Mouse (Mus musculus) heart, embryonic 10.5 days (tissue): ENCODE measurements around the gene Tmbim6. TPM values are rescaled to one million over a fixed set of nuclear protein-coding genes. Genes with fewer than 3 reads are reported as not detected.

Experiments
- DNase-seq: peaks from one replicate; pipeline ENCODE4 v3.0.0-alpha.2; 2017; ENCODE audit warnings: low spot score
- H3K27ac ChIP-seq: fragments of 300-500 bp; sonication (generic); 2 replicates; pipeline ENCODE4 v1.5.1; 2016; ENCODE audit warnings: mild to moderate bottlenecking
- H3K27me3 ChIP-seq: fragments of 300-500 bp; sonication (generic); 2 replicates; pipeline ENCODE4 v1.6.1; 2016; ENCODE audit warnings: mild to moderate bottlenecking; ENCODE audit not compliant: poor library complexity, insufficient read depth, severe bottlenecking
- H3K36me3 ChIP-seq: fragments of 300-500 bp; sonication (generic); 2 replicates; pipeline ENCODE4 v1.6.1; 2016; ENCODE audit warnings: mild to moderate bottlenecking, moderate library complexity
- H3K4me1 ChIP-seq: fragments of 300-500 bp; sonication (generic); 2 replicates; pipeline ENCODE4 v1.6.1; 2016; ENCODE audit warnings: mild to moderate bottlenecking
- H3K4me3 ChIP-seq: fragments of 300-500 bp; sonication (generic); 2 replicates; pipeline ENCODE4 v1.5.1; 2016; ENCODE audit warnings: mild to moderate bottlenecking, moderate library complexity
- H3K9me3 ChIP-seq: fragments of 300-500 bp; sonication (generic); 2 replicates; pipeline ENCODE4 v1.6.1; 2016; ENCODE audit warnings: mild to moderate bottlenecking, moderate library complexity
- WGBS: fragments of 180-500 bp; shearing (Covaris S2); methylation state at CpG from one replicate; pipeline ENCODE4 v1.1.7; 2016; 5-methylcytosine and 5-hydroxymethylcytosine counted together
- polyA plus RNA-seq: library from polyadenylated mRNA; unstranded; fragments of >200 nt; fragmentation: Nextera tagmentation; extraction: Ambion mirVana; gene quantifications from 2 replicates; pipeline ENCODE4 v1.2.1, GENCODE M21; 2016

Gene Tmbim6
- polyA plus RNA-seq, 1 experiment from 2014 or later: 308 TPM

GRCm38 (mm10) chr15:99408845-99409244 lies 16.2 kb downstream of the Tmbim6 start:
- no peaks in the 10 kb centered on the region for H3K9me3 ChIP-seq

GRCm38 (mm10) chr15:99411747-99412146 lies 19.1 kb downstream of the Tmbim6 start:
- no peaks in the 10 kb centered on the region for H3K9me3 ChIP-seq
- WGBS: 58% methylated on average over 14 of the region's 14 CpGs
- H3K4me1 ChIP-seq: peaks cover 10% of the 10 kb centered on the region
- H3K4me3 ChIP-seq: no peak overlapping the region
- no peaks in the 10 kb centered on the region for H3K27me3 ChIP-seq
- H3K27ac ChIP-seq: no peak overlapping the region
- peaks cover 35% of the 10 kb centered on the region for H3K36me3 ChIP-seq
- DNase-seq: no peak

More at GRCm38 (mm10) chr15:99408845-99409244, 16.2 kb downstream of the Tmbim6 start:
- Histone ChIP-seq H3K27ac (no peak overlapping the region), H3K36me3 (peaks cover 64% of the 10 kb centered on the region), H3K4me3 (no peak overlapping the region), H3K27me3 (no peaks in the 10 kb centered on the region), H3K4me1 (peaks cover 6% of the 10 kb centered on the region)
- DNase-seq: no peak
- WGBS: 90% methylated on average over 9 of the region's 9 CpGs

GRCm38 (mm10) chr15:99415793-99416192 lies 23.1 kb downstream of the Tmbim6 start:
- Histone ChIP-seq H3K27ac (no peak overlapping the region), H3K4me3 (no peak overlapping the region), H3K27me3 (no peaks in the 10 kb centered on the region), H3K36me3 (no peaks in the 10 kb centered on the region), H3K9me3 (no peaks in the 10 kb centered on the region), H3K4me1 (peaks cover 28% of the 10 kb centered on the region)
- WGBS: 19% methylated on average over 2 of the region's 2 CpGs
- no peak for DNase-seq

- Histone ChIP-seq H3K27ac (peak overlapping the region; percentile 70; the same call in 1 of the 2 replicates), H3K4me1 (peaks cover 34% of the 10 kb centered on the region), H3K9me3 (no peaks in the 10 kb centered on the region), H3K27me3 (no peaks in the 10 kb centered on the region), H3K4me3 (no peak overlapping the region), H3K36me3 (peaks cover 3% of the 10 kb centered on the region; the same call in 1 of the 2 replicates)
- 20% methylated on average over 13 of the region's 13 CpGs for WGBS
- peak; percentile 89 for DNase-seq
Measured at GRCm38 (mm10) chr15:99416348-99416882, 23.7 kb downstream of the Tmbim6 start.

- peaks cover 6% of the 10 kb centered on the region; the same call in 1 of the 2 replicates for H3K36me3 ChIP-seq
- H3K4me3 ChIP-seq: no peak overlapping the region
- no peaks in the 10 kb centered on the region for H3K27me3 ChIP-seq
- no peaks in the 10 kb centered on the region for H3K9me3 ChIP-seq
- peak overlapping the region; percentile 70 for H3K27ac ChIP-seq
- whole genome bisulfite sequencing: 38% methylated on average over 4 of the region's 4 CpGs
- DNase-seq: no peak
- peaks cover 35% of the 10 kb centered on the region for H3K4me1 ChIP-seq
Measured at GRCm38 (mm10) chr15:99416957-99417356, 24.3 kb downstream of the Tmbim6 start.

- H3K4me3 ChIP-seq: 0 out of 2 replicates have a peak overlapping the region, but pooled peaks have one; percentile 18
- H3K27me3 ChIP-seq: no peaks in the 10 kb centered on the region
- peaks cover 14% of the 10 kb centered on the region for H3K36me3 ChIP-seq
- H3K27ac ChIP-seq: peak overlapping the region; percentile 74
- DNase-seq: peak; percentile 83
- no peaks in the 10 kb centered on the region for H3K9me3 ChIP-seq
- WGBS: 19% methylated on average over 17 of the region's 17 CpGs
- peaks cover 43% of the 10 kb centered on the region for H3K4me1 ChIP-seq
Measured at GRCm38 (mm10) chr15:99417692-99418271, 25.1 kb downstream of the Tmbim6 start.

GRCm38 (mm10) chr15:99420101-99420500 lies 27.4 kb downstream of the Tmbim6 start:
- 56% methylated on average over 5 of the region's 5 CpGs for WGBS
- H3K27me3 ChIP-seq: no peaks in the 10 kb centered on the region
- H3K4me3 ChIP-seq: peak overlapping the region; percentile 35; the same call in 1 of the 2 replicates
- no peak for DNase-seq
- peak overlapping the region; percentile 88 for H3K27ac ChIP-seq
- H3K4me1 ChIP-seq: peaks cover 45% of the 10 kb centered on the region
- no peaks in the 10 kb centered on the region for H3K9me3 ChIP-seq
- H3K36me3 ChIP-seq: peaks cover 36% of the 10 kb centered on the region

- H3K4me1 ChIP-seq: peaks cover 47% of the 10 kb centered on the region
- H3K27me3 ChIP-seq: no peaks in the 10 kb centered on the region
- 17% methylated on average over 12 of the region's 12 CpGs for WGBS
- peak overlapping the region; percentile 35 for H3K4me3 ChIP-seq
- H3K9me3 ChIP-seq: no peaks in the 10 kb centered on the region
- peak; percentile 92 for DNase-seq
- peaks cover 40% of the 10 kb centered on the region for H3K36me3 ChIP-seq
- peak overlapping the region; percentile 88 for H3K27ac ChIP-seq
Measured at GRCm38 (mm10) chr15:99420521-99421014, 27.9 kb downstream of the Tmbim6 start.

GRCm38 (mm10) chr15:99421152-99421551 lies 28.5 kb downstream of the Tmbim6 start:
- peaks cover 50% of the 10 kb centered on the region for H3K4me1 ChIP-seq
- H3K9me3 ChIP-seq: no peaks in the 10 kb centered on the region
- H3K36me3 ChIP-seq: peaks cover 46% of the 10 kb centered on the region
- no peak for DNase-seq
- WGBS: 66% methylated on average over 9 of the region's 9 CpGs
- peak overlapping the region; percentile 88 for H3K27ac ChIP-seq
- no peak overlapping the region for H3K4me3 ChIP-seq
- H3K27me3 ChIP-seq: no peaks in the 10 kb centered on the region

- Histone ChIP-seq H3K27me3 (no peaks in the 10 kb centered on the region), H3K4me1 (peaks cover 51% of the 10 kb centered on the region), H3K9me3 (no peaks in the 10 kb centered on the region), H3K36me3 (peaks cover 51% of the 10 kb centered on the region), H3K4me3 (no peak overlapping the region), H3K27ac (peak overlapping the region; percentile 88)
- 84% methylated on average over 8 of the region's 8 CpGs for WGBS
- DNase-seq: no peak
Measured at GRCm38 (mm10) chr15:99421676-99422075, 29.0 kb downstream of the Tmbim6 start.

- DNase-seq: no peak
- H3K36me3 ChIP-seq: peaks cover 60% of the 10 kb centered on the region
- 91% methylated on average over 23 of the region's 23 CpGs for WGBS
- H3K4me3 ChIP-seq: no peak overlapping the region
- H3K27me3 ChIP-seq: no peaks in the 10 kb centered on the region
- H3K4me1 ChIP-seq: peaks cover 55% of the 10 kb centered on the region
- 0 out of 2 replicates have a peak overlapping the region, but pooled peaks have one; percentile 43 for H3K27ac ChIP-seq
- H3K9me3 ChIP-seq: no peaks in the 10 kb centered on the region
Measured at GRCm38 (mm10) chr15:99422551-99422950, 29.9 kb downstream of the Tmbim6 start.

- Histone ChIP-seq H3K4me3 (no peak overlapping the region), H3K36me3 (peaks cover 66% of the 10 kb centered on the region), H3K27me3 (no peaks in the 10 kb centered on the region), H3K9me3 (no peaks in the 10 kb centered on the region), H3K27ac (no peak overlapping the region), H3K4me1 (peaks cover 52% of the 10 kb centered on the region)
- WGBS: 89% methylated on average over 10 of the region's 10 CpGs
- DNase-seq: no peak
Measured at GRCm38 (mm10) chr15:99423131-99423530, 30.4 kb downstream of the Tmbim6 start.

GRCm38 (mm10) chr15:99423884-99424283 lies 31.2 kb downstream of the Tmbim6 start:
- peak overlapping the region; percentile 26 for H3K27ac ChIP-seq
- 88% methylated on average over 9 of the region's 9 CpGs for WGBS
- no peaks in the 10 kb centered on the region for H3K9me3 ChIP-seq
- no peak overlapping the region for H3K4me3 ChIP-seq
- no peak for DNase-seq
- H3K36me3 ChIP-seq: peaks cover 70% of the 10 kb centered on the region
- H3K4me1 ChIP-seq: peaks cover 50% of the 10 kb centered on the region
- no peaks in the 10 kb centered on the region for H3K27me3 ChIP-seq
